Mouse (Mus musculus) stomach, postnatal 0 days (tissue): ENCODE results near the gene Ccdc96.

Experiments
- CTCF ChIP-seq: IDR thresholded peaks from 2 replicates; pipeline ENCODE4 v1.5.1; 2016; ENCODE audit warnings: antibody characterized with exemption, low read depth, mild to moderate bottlenecking, moderate library complexity
- EP300 ChIP-seq: optimal IDR thresholded peaks from 2 replicates; pipeline ENCODE3; 2016; ENCODE audit warnings: antibody characterized with exemption

DNA sequence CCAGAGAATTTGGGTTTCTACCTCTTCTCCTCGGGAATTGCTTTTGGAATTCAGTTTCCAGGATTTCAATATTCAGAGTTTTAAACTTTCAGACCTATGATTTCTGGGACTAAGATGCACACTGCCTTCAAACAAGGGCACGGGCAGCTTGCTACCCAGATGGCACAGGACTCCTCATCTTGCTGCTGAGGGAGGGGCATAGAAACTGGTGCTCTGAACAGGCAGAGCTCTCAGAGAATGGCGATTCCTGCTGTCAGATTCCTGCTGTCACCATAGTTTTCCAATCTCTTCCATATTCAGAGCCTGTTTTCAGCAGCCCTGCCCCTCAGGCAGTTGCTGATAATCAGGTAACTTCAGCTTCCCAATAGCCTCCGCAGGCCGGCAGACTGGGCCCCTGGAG, 31.2 kb downstream of the Ccdc96 start:
- TF ChIP-seq CTCF (no peak), EP300 (no peak)
